Comparison of ENCODE assay signal across 8 mouse cellular contexts in the genomic region with DNA sequence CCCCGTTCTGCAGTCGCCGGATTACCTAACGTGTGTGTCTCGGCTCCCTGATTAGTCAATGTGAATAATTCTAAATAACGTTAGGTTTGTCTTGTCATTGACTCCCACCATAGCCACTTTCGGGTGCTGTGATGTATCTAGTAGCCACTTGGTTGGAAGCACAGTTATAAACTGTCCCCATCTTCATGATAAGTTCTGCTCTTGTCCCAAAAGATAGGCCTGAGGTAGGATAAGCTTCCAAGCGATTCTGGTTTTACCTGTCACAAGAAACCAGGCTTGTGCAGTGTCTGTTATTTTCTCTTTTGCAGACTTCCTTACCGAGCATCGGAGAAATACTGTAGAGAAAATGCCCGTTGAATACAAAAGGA. TPM values are rescaled to one million over a fixed set of nuclear protein-coding genes. Genes with fewer than 3 reads are reported as not detected.
DNase-seq lines count a peak whose midpoint lies in the region; ATAC-seq lines count a peak whose summit lies in the region.

No protein-coding gene starts in this region.

- no peak for ATAC-seq in heart, embryonic 16.5 days (replicated peaks; ENCODE audit: extremely low read depth, insufficient read depth, low FRiP score)
- no peak for ATAC-seq in hindbrain, embryonic 13.5 days (ENCODE audit: low FRiP score)
- no peak for ATAC-seq in midbrain, embryonic 13.5 days

- H3K4me3 ChIP-seq in heart, embryonic 16.5 days (ENCODE audit: low read length): peak overlapping the region; percentile 90
- H3K4me3 ChIP-seq in hindbrain, embryonic 13.5 days: peak overlapping the region; percentile 71
- peak overlapping the region; percentile 75 for H3K4me3 ChIP-seq in midbrain, embryonic 13.5 days (replicated peaks)

- no peaks in the 10 kb centered on the region for H3K9me3 ChIP-seq in heart, embryonic 16.5 days (replicated peaks; ENCODE audit: control insufficient read depth, low read length)
- no peaks in the 10 kb centered on the region for H3K9me3 ChIP-seq in hindbrain, embryonic 13.5 days
- no peaks in the 10 kb centered on the region for H3K9me3 ChIP-seq in midbrain, embryonic 13.5 days

- peak overlapping the region; percentile 90 for H3K4me2 ChIP-seq in heart, embryonic 16.5 days (ENCODE audit: low read depth, low read length)
- H3K4me2 ChIP-seq in hindbrain, embryonic 13.5 days: peak overlapping the region; percentile 60
- H3K4me2 ChIP-seq in midbrain, embryonic 13.5 days (replicated peaks): peak overlapping the region; percentile 68

- H3K27me3 ChIP-seq in heart, embryonic 16.5 days (ENCODE audit: control insufficient read depth, insufficient read depth, low read length): no peaks in the 10 kb centered on the region
- H3K27me3 ChIP-seq in hindbrain, embryonic 13.5 days: no peaks in the 10 kb centered on the region
- H3K27me3 ChIP-seq in midbrain, embryonic 13.5 days: no peaks in the 10 kb centered on the region

- 8% methylated on average over 11 of the region's 11 CpGs for WGBS in heart, embryonic 16.5 days
- 10% methylated on average over 11 of the region's 11 CpGs for WGBS in hindbrain, embryonic 13.5 days
- WGBS in midbrain, embryonic 13.5 days: 9% methylated on average over 11 of the region's 11 CpGs

- peak overlapping the region; percentile 78 for H3K27ac ChIP-seq in heart, embryonic 16.5 days (ENCODE audit: low read length)
- H3K27ac ChIP-seq in hindbrain, embryonic 13.5 days: peak overlapping the region; percentile 78; the same call in 1 of the 2 replicates
- H3K27ac ChIP-seq in midbrain, embryonic 13.5 days: peak overlapping the region; percentile 48; the same call in 1 of the 2 replicates

- H3K4me1 ChIP-seq in heart, embryonic 16.5 days (ENCODE audit: control insufficient read depth, insufficient read depth, low read length): peaks cover 11% of the 10 kb centered on the region
- H3K4me1 ChIP-seq in hindbrain, embryonic 13.5 days (replicated peaks): peaks cover 11% of the 10 kb centered on the region
- peaks cover 13% of the 10 kb centered on the region for H3K4me1 ChIP-seq in midbrain, embryonic 13.5 days (replicated peaks)

- peaks cover 2% of the 10 kb centered on the region; the same call in 1 of the 2 replicates for H3K36me3 ChIP-seq in heart, embryonic 16.5 days (ENCODE audit: control insufficient read depth, insufficient read depth)
- H3K36me3 ChIP-seq in hindbrain, embryonic 13.5 days: no peaks in the 10 kb centered on the region
- no peaks in the 10 kb centered on the region for H3K36me3 ChIP-seq in midbrain, embryonic 13.5 days

- no peak for DNase-seq in heart, postnatal 4 days
- DNase-seq in R1 (ENCODE audit: low read depth, low spot score): peak; percentile 47
- DNase-seq in layer of hippocampus, postnatal 36 days: no peak
- DNase-seq in ovary, adult 18-20 months (ENCODE audit: low spot score): no peak
- DNase-seq in ovary, postnatal 10 days (ENCODE audit: low spot score): no peak

- H3K9ac ChIP-seq in heart, embryonic 16.5 days (ENCODE audit: low read length): peak overlapping the region; percentile 94
- H3K9ac ChIP-seq in hindbrain, embryonic 13.5 days: peak overlapping the region; percentile 87
- peak overlapping the region; percentile 86 for H3K9ac ChIP-seq in midbrain, embryonic 13.5 days (replicated peaks)

RNA-seq across cellular contexts. Expression of gene Brca2, which starts 0.4 kb away (rescaled TPM):
- polyA plus RNA-seq in heart, embryonic 16.5 days (2015; fragmentation: Nextera tagmentation; extraction: Ambion mirVana): 13.8 and 15.1 TPM in 2 replicates
- total RNA-seq in heart, postnatal 4 days (2021): 10 to 100 TPM; 19.6 to 22.8 TPM
- 13.6 and 15.6 TPM in 2 replicates for polyA plus RNA-seq in hindbrain, embryonic 13.5 days (2015; fragmentation: Nextera tagmentation; extraction: Ambion mirVana)
- 17.4 and 18.0 TPM in 2 replicates for polyA plus RNA-seq in midbrain, embryonic 13.5 days (2015; fragmentation: Nextera tagmentation; extraction: Ambion mirVana)
- 1 to 10 TPM; 4.3 to 5.3 TPM for total RNA-seq in layer of hippocampus, postnatal 36 days (2021)

RNA-seq across cellular contexts. Expression of gene Zar1l, which starts 4.9 kb away (rescaled TPM):
- polyA plus RNA-seq in heart, embryonic 16.5 days (2015; fragmentation: Nextera tagmentation; extraction: Ambion mirVana): not detected in 2 replicates
- not detected for total RNA-seq in heart, postnatal 4 days (2021)
- polyA plus RNA-seq in hindbrain, embryonic 13.5 days (2015; fragmentation: Nextera tagmentation; extraction: Ambion mirVana): not detected in 2 replicates
- not detected in 2 replicates for polyA plus RNA-seq in midbrain, embryonic 13.5 days (2015; fragmentation: Nextera tagmentation; extraction: Ambion mirVana)
- total RNA-seq in layer of hippocampus, postnatal 36 days (2021): not detected
